Mouse (Mus musculus): Measurements from ENCODE around the gene Mrpl54. TPM values are rescaled to one million over a fixed set of nuclear protein-coding genes. Genes with fewer than 3 reads are reported as not detected.

The Mrpl54 gene
- 110 TPM for total RNA-seq (2023)

GRCm38 (mm10) chr10:81266211-81267105 lies at the start of gene Mrpl54, which contains the start of gene Apba3:
TSS of gene Mrpl54 (minus strand) at chr10:81266934.
TSS of gene Apba3 (plus strand) at chr10:81266960.

DNA sequence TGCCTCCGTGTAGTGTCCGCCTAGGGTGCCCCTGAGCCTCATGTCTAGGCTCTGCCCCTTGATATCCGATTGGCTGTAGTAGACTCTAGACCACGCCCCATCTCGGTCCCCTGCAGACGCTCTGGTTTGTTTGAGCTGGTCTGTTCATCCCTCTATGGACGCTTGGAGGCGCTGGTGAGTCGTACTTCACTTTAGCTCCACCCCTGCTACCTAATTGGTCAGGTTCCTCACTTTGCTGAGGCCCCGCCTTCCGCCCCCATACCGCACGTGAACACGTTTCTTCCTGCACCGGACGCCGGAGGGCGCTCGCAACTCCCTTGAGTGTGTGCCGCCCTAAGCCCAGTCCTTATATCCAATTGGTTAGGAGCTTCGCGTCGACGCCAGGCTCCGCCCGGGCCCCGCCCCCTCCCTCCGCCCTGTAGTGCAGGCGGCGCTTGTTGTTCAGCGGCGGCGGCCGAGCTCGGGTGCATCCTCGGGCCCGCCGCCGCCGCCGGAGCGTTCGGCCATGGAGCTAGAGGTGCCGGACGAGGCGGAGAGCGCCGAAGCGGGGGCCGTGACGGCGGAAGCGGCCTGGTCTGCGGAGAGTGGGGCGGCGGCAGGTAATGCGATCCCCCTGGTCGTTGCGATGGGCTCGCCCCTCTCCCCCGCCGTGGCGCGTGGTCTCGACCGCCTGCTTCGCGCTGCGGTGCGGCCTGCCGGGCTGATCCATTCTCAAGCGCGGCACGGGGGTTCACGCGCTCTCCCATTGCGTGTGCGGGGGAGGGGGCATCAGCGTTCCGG lies 26.0 kb upstream of the Mrpl54 start, which contains the start of gene Pip5k1c:
Gene Pip5k1c (plus strand): TSS at position 410 of the 780 bp plus-strand sequence.

DNA sequence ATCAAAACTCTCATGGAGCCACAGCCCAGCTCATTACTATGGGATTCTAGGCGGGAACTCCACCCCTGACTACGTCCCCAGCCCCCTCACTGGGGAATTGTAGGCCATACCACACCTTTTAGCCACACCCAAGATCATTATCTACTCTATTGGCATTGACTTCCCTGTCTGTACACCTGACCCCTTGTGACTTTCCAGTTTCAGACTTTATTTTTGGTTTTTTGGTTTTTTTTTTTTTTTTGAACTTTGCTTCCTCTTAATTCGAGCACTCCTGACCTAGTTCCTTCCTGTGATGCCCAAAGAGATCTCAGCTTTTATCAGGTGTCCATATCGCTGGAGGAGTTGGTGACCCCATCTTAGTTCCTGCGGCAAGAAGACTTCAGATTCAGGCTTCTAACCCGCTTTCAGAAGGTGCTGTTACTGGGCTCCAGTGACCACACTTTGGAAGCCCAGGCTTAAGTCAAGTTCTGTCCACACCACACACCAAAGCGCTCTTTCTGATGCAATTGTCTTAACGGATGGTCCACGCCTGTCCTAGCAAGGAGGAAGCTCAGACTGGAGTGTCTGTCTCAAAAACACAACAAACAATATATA lies 24.9 kb upstream of the Mrpl54 start, which contains the start of gene Tjp3:
Gene Tjp3 (minus strand): TSS at position 71 of the 594 bp plus-strand sequence.

GRCm38 (mm10) chr10:81252424-81253419 lies 14.0 kb downstream of the Mrpl54 start, which contains the start of gene Matk:
TSS of gene Matk (plus strand) at chr10:81252935.

GRCm38 (mm10) chr10:81232580-81233225 lies 34.0 kb downstream of the Mrpl54 start, which contains the start of gene Zfr2:
TSS of gene Zfr2 (plus strand) at chr10:81233155.

GRCm38 (mm10) chr10:81230438-81231332 lies 36.0 kb downstream of the Mrpl54 start, which contains the start of gene Atcay:
TSS of gene Atcay (minus strand) at chr10:81230833.

Other genes starting within 250 kb of the Mrpl54 start
- not detected for gene Diras1, start 241.3 kb downstream of the Mrpl54 start, total RNA-seq (2023)
- 14.2 TPM for gene Slc39a3, start 229.5 kb downstream of the Mrpl54 start, total RNA-seq (2023)
- gene Sgta, start 206.8 kb downstream of the Mrpl54 start, total RNA-seq (2023) = 50.4 TPM
- gene Thop1, start 196.9 kb downstream of the Mrpl54 start, total RNA-seq (2023) = 8.4 TPM
- not detected for gene Creb3l3, start 168.1 kb downstream of the Mrpl54 start, total RNA-seq (2023)
- gene Map2k2, start 161.0 kb downstream of the Mrpl54 start, total RNA-seq (2023) = 126 TPM
- gene Zbtb7a, start 131.7 kb downstream of the Mrpl54 start, total RNA-seq (2023) = 49.1 TPM
- 35.3 TPM for gene Pias4, start 99.0 kb downstream of the Mrpl54 start, total RNA-seq (2023)
- gene Eef2, start 90.3 kb downstream of the Mrpl54 start, total RNA-seq (2023) = 2,404 TPM
- 57.0 TPM for gene Dapk3, start 83.9 kb downstream of the Mrpl54 start, total RNA-seq (2023)
- not detected for gene 4930442H23Rik, start 83.1 kb downstream of the Mrpl54 start, total RNA-seq (2023)
- gene Nmrk2, start 64.9 kb downstream of the Mrpl54 start, total RNA-seq (2023) = not detected
- 0.85 TPM for gene Atcay, start 36.1 kb downstream of the Mrpl54 start, total RNA-seq (2023)
- gene Zfr2, start 33.8 kb downstream of the Mrpl54 start, total RNA-seq (2023) = 10.6 TPM
- gene Matk, start 14.0 kb downstream of the Mrpl54 start, total RNA-seq (2023) = 16.6 TPM
- gene Apba3, start within 50 bp of the Mrpl54 start, total RNA-seq (2023) = 31.3 TPM
- 4.2 TPM for gene Tjp3, start 24.6 kb upstream of the Mrpl54 start, total RNA-seq (2023)
- gene Pip5k1c, start 26.0 kb upstream of the Mrpl54 start, total RNA-seq (2023) = 110 TPM
- 42.7 TPM for gene Cactin, start 54.2 kb upstream of the Mrpl54 start, total RNA-seq (2023)
- 16.5 TPM for gene Tbxa2r, start 61.8 kb upstream of the Mrpl54 start, total RNA-seq (2023)
- 0.21 TPM for gene Gipc3, start 76.3 kb upstream of the Mrpl54 start, total RNA-seq (2023)
- 51.8 TPM for gene Hmg20b, start 83.5 kb upstream of the Mrpl54 start, total RNA-seq (2023)
- gene Mfsd12, start 90.6 kb upstream of the Mrpl54 start, total RNA-seq (2023) = 4.4 TPM
- 4.9 TPM for gene 4930404N11Rik, start 98.9 kb upstream of the Mrpl54 start, total RNA-seq (2023)
- gene Fzr1, start 111.6 kb upstream of the Mrpl54 start, total RNA-seq (2023) = 35.7 TPM
- gene Dohh, start 117.5 kb upstream of the Mrpl54 start, total RNA-seq (2023) = 28.8 TPM
- gene Gm48551, start 117.5 kb upstream of the Mrpl54 start, total RNA-seq (2023) = 4.5 TPM
- gene Gm48552, start 122.1 kb upstream of the Mrpl54 start, total RNA-seq (2023) = 3.5 TPM
- 3.1 TPM for gene Smim24, start 126.1 kb upstream of the Mrpl54 start, total RNA-seq (2023)
- gene Nfic, start 188.7 kb upstream of the Mrpl54 start, total RNA-seq (2023) = 21.0 TPM
- gene Celf5, start 215.8 kb upstream of the Mrpl54 start, total RNA-seq (2023) = not detected
- 148 TPM for gene Ncln, start 229.5 kb upstream of the Mrpl54 start, total RNA-seq (2023)
- 110 TPM for gene S1pr4, start 233.2 kb upstream of the Mrpl54 start, total RNA-seq (2023)